Mouse (Mus musculus) hematopoietic stem cell, adult 5-6 weeks (primary cell): ENCODE data around the gene Olfr478. TPM values are rescaled to one million over a fixed set of nuclear protein-coding genes. Genes with fewer than 3 reads are reported as not detected.
"Not testable (repeated sequence)": the region's sequence is repeated elsewhere in the genome, so short reads cannot be mapped to it uniquely, and the experiment has no call there.

Experiments used
- ATAC-seq, 2 experiments: fragments of 125-278 bp in 1 of 2; replicated peaks in 1 of 2; 2 replicates each; pipeline ENCODE4 v1.8.0; 2016 to 2017; ENCODE audit warnings: inconsistent platforms in 2 of 2, mild to moderate bottlenecking in 2 of 2, moderate number of reproducible peaks in 2 of 2, low read depth in 1 of 2, moderate TSS enrichment in 1 of 2; ENCODE audit not compliant: low FRiP score in 2 of 2, poor library complexity in 2 of 2, severe bottlenecking in 2 of 2, insufficient read depth in 1 of 2, low TSS enrichment in 1 of 2
- total RNA-seq: library from RNA; stranded (forward); fragments of 172-1452, 232-1000 nt; gene quantifications from 2 replicates; pipeline ENCODE4 v1.2.3, GENCODE M21; 2017

Olfr478 gene
- total RNA-seq = not detected in 2 replicates

GRCm38 (mm10) chr7:108033889-108034288 lies at the start of gene Olfr478:
Gene Olfr478 (minus strand): TSS chr7:108033989.
- ATAC-seq = no peak

DNA sequence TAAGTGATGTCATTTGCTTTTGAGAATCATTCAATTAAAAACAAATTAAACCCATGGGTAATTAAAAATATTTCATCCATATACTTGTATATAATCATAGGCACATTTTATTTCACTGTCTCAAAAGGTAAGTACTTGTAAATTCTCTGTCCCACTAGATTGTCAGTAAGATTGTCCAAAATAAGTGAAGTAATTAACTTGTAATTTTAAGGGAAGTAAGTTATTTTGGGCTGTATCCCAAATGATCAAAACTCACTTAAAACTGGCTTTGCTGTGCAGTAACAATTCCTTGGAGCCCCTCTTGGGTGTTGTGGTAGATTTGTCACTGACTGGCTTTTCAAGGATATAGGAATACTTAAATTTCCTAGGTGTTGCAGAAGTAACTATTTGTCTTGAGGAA lies 45.8 kb upstream of the Olfr478 start, which contains the start of gene Olfr481:
Olfr481 (plus strand) TSS at position 301 of the 400 bp plus-strand sequence.
- no peak for ATAC-seq

DNA sequence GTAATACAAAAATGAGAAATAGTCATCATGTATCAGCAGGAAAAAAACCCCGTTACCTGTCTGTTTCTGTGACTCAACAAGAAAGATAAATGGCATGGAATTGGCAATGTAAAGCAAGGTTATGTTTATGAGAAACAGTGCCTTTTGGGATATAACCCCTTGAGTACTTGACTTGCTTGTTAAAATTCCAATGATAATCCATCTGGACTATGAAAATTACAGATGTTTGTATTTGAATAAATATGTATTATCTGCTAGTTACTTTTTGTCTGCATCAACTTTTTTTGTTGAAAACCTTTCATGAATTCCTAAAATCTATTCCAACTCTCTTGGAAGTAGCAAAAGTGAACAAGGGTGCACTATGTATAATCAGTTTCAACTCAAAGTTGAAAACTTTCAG lies 33.5 kb upstream of the Olfr478 start, which contains the start of gene Olfr480:
Olfr480 (minus strand) TSS at position 101 of the 400 bp plus-strand sequence.
- no peak for ATAC-seq

DNA sequence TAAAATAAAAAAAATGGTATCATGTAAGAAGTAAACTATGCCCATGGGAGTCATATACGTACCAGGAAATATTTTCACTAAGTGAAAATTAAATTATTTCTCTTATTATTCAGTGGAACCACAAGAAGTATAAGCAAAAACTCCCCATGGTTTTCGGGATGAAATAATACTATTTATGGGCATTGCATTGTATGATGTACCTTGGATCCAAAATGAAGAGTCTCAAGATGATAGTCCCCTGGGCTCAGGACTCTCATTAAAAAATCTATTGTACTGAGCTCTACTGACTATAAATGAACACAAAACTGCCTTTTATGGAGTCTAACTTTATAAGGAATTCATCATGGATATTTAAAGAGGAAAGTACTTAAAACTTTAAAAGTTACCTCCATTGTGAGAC lies 16.6 kb upstream of the Olfr478 start, which contains the start of gene Olfr479:
Olfr479 (plus strand) TSS at position 301 of the 400 bp plus-strand sequence.
- no peak for ATAC-seq

- ATAC-seq = not testable (repeated sequence)
Measured at GRCm38 (mm10) chr7:108014256-108014655, 19.5 kb downstream of the Olfr478 start.

DNA sequence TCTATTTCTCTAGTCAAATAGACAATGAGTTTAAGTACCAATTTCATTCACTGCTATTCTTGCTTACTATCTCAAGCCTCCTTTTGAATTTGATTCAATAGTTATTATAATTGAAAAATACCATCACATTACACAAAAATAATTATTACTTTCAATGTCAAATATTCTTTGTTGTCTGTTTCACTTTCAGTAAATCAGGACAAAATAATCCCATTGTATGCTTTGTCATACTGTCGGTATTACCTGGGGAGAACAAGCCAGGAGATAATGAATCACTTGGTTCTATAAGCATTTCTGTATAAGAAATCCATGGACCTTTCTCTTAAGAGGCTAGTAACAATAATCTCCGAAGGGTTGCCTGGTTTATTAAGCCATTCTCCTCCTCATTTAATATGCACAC lies 47.4 kb downstream of the Olfr478 start, which contains the start of gene Olfr477:
Olfr477 (plus strand) TSS at position 301 of the 400 bp plus-strand sequence.
- no peak for ATAC-seq

Other genes with a start within 250 kb of the Olfr478 start
- not detected in 2 replicates for gene Ovch2, start 232.8 kb downstream of the Olfr478 start, total RNA-seq
- gene Olfr467, start 221.7 kb downstream of the Olfr478 start, total RNA-seq = not detected in 2 replicates
- not detected in 2 replicates for gene Olfr469, start 208.4 kb downstream of the Olfr478 start, total RNA-seq
- not detected in 2 replicates for gene Olfr470, start 186.5 kb downstream of the Olfr478 start, total RNA-seq
- gene Olfr472, start 136.1 kb downstream of the Olfr478 start, total RNA-seq = not detected in 2 replicates
- gene Olfr473, start 103.5 kb downstream of the Olfr478 start, total RNA-seq = not detected in 2 replicates
- not detected in 2 replicates for gene Olfr474, start 79.3 kb downstream of the Olfr478 start, total RNA-seq
- gene Olfr476, start 69.2 kb downstream of the Olfr478 start, total RNA-seq = not detected in 2 replicates
- gene Olfr477, start 47.3 kb downstream of the Olfr478 start, total RNA-seq = not detected in 2 replicates
- gene Olfr479, start 16.7 kb upstream of the Olfr478 start, total RNA-seq = not detected in 2 replicates
- gene Olfr480, start 33.4 kb upstream of the Olfr478 start, total RNA-seq = not detected in 2 replicates
- not detected in 2 replicates for gene Olfr481, start 45.9 kb upstream of the Olfr478 start, total RNA-seq
- 0.25 TPM in 1 of 2 replicates, not detected in the other for gene Olfr482, start 63.6 kb upstream of the Olfr478 start, total RNA-seq
- not detected in 2 replicates for gene Olfr483, start 66.9 kb upstream of the Olfr478 start, total RNA-seq
- not detected in 2 replicates for gene Olfr484, start 93.5 kb upstream of the Olfr478 start, total RNA-seq
- not detected in 2 replicates for gene Olfr485, start 125.9 kb upstream of the Olfr478 start, total RNA-seq
- gene Olfr486, start 138.8 kb upstream of the Olfr478 start, total RNA-seq = not detected in 2 replicates
- not detected in 2 replicates for gene Olfr487, start 180.6 kb upstream of the Olfr478 start, total RNA-seq
- gene Olfr488, start 224.4 kb upstream of the Olfr478 start, total RNA-seq = not detected in 2 replicates